Mouse (Mus musculus): Measurements from ENCODE around the gene Mdga1. TPM values are rescaled to one million over a fixed set of nuclear protein-coding genes. Genes with fewer than 3 reads are reported as not detected.
A peak's percentile ranks its signal among the peaks of the same experiment; 100 is the strongest.

The Mdga1 gene
- polyA plus RNA-seq, 1 experiment from 2014 or later: 1.9 TPM

GRCm38 (mm10) chr17:29824512-29825120 lies 145.3 kb downstream of the Mdga1 start:
- Histone ChIP-seq H3K9me3 (replicated peaks; ENCODE audit: control insufficient read depth, low read length) (no peaks in the 10 kb centered on the region), H3K27ac (ENCODE audit: low read length) (no peak overlapping the region), H3K4me1 (ENCODE audit: control insufficient read depth, low read depth, low read length) (peaks cover 10% of the 10 kb centered on the region), H3K4me3 (ENCODE audit: low read depth, low read length) (no peak overlapping the region), H3K9ac (ENCODE audit: low read depth, low read length) (no peak overlapping the region), H3K4me2 (ENCODE audit: low read depth, low read length) (no peak overlapping the region), H3K27me3 (ENCODE audit: control insufficient read depth, insufficient read depth, low read depth, low read length) (peaks cover 4% of the 10 kb centered on the region; the same call in 1 of the 2 replicates), H3K36me3 (ENCODE audit: control insufficient read depth, insufficient read depth) (no peaks in the 10 kb centered on the region)
- 0 out of 2 replicates have a peak, but pooled peaks have one; percentile 27 for ATAC-seq (ENCODE audit: low read depth)
- WGBS (ENCODE audit: insufficient replicate concordance): 59% methylated on average over 4 of the region's 4 CpGs

- H3K36me3 ChIP-seq (ENCODE audit: control insufficient read depth, insufficient read depth): no peaks in the 10 kb centered on the region
- H3K9me3 ChIP-seq (replicated peaks; ENCODE audit: control insufficient read depth, low read length): no peaks in the 10 kb centered on the region
- H3K27me3 ChIP-seq (ENCODE audit: control insufficient read depth, insufficient read depth, low read depth, low read length): peaks cover 4% of the 10 kb centered on the region; the same call in 1 of the 2 replicates
- H3K9ac ChIP-seq (ENCODE audit: low read depth, low read length): no peak overlapping the region
- H3K4me3 ChIP-seq (ENCODE audit: low read depth, low read length): no peak overlapping the region
- ATAC-seq (ENCODE audit: low read depth): no peak
- no peak overlapping the region for H3K27ac ChIP-seq (ENCODE audit: low read length)
- peaks cover 10% of the 10 kb centered on the region for H3K4me1 ChIP-seq (ENCODE audit: control insufficient read depth, low read depth, low read length)
- H3K4me2 ChIP-seq (ENCODE audit: low read depth, low read length): no peak overlapping the region
- 26% methylated on average over 5 of the region's 5 CpGs for WGBS (ENCODE audit: insufficient replicate concordance)
Observed at GRCm38 (mm10) chr17:29824208-29824509, 145.7 kb downstream of the Mdga1 start.

GRCm38 (mm10) chr17:29823439-29824207 lies 146.3 kb downstream of the Mdga1 start:
- Histone ChIP-seq H3K4me3 (ENCODE audit: low read depth, low read length) (no peak overlapping the region), H3K4me1 (ENCODE audit: control insufficient read depth, low read depth, low read length) (peaks cover 10% of the 10 kb centered on the region), H3K36me3 (ENCODE audit: control insufficient read depth, insufficient read depth) (no peaks in the 10 kb centered on the region), H3K9me3 (replicated peaks; ENCODE audit: control insufficient read depth, low read length) (no peaks in the 10 kb centered on the region), H3K9ac (ENCODE audit: low read depth, low read length) (no peak overlapping the region), H3K4me2 (ENCODE audit: low read depth, low read length) (no peak overlapping the region), H3K27ac (ENCODE audit: low read length) (no peak overlapping the region), H3K27me3 (ENCODE audit: control insufficient read depth, insufficient read depth, low read depth, low read length) (peaks cover 4% of the 10 kb centered on the region; the same call in 1 of the 2 replicates)
- 49% methylated on average over 14 of the region's 14 CpGs for WGBS (ENCODE audit: insufficient replicate concordance)
- no peak for ATAC-seq (ENCODE audit: low read depth)

GRCm38 (mm10) chr17:29819608-29820007 lies 150.3 kb downstream of the Mdga1 start:
- Histone ChIP-seq H3K4me3 (ENCODE audit: low read depth, low read length) (no peak overlapping the region), H3K27ac (ENCODE audit: low read length) (no peak overlapping the region), H3K9ac (ENCODE audit: low read depth, low read length) (no peak overlapping the region), H3K9me3 (replicated peaks; ENCODE audit: control insufficient read depth, low read length) (no peaks in the 10 kb centered on the region), H3K36me3 (ENCODE audit: control insufficient read depth, insufficient read depth) (no peaks in the 10 kb centered on the region), H3K27me3 (ENCODE audit: control insufficient read depth, insufficient read depth, low read depth, low read length) (peaks cover 4% of the 10 kb centered on the region; the same call in 1 of the 2 replicates), H3K4me1 (ENCODE audit: control insufficient read depth, low read depth, low read length) (no peaks in the 10 kb centered on the region), H3K4me2 (ENCODE audit: low read depth, low read length) (no peak overlapping the region)
- no peak for ATAC-seq (ENCODE audit: low read depth)
- WGBS (ENCODE audit: insufficient replicate concordance): 80% methylated on average over 3 of the region's 3 CpGs

- no peak overlapping the region for H3K4me3 ChIP-seq (ENCODE audit: low read depth, low read length)
- no peak for ATAC-seq (ENCODE audit: low read depth)
- no peak overlapping the region for H3K9ac ChIP-seq (ENCODE audit: low read depth, low read length)
- WGBS (ENCODE audit: insufficient replicate concordance): 67% methylated on average over 7 of the region's 7 CpGs
- H3K36me3 ChIP-seq (ENCODE audit: control insufficient read depth, insufficient read depth): no peaks in the 10 kb centered on the region
- H3K27me3 ChIP-seq (ENCODE audit: control insufficient read depth, insufficient read depth, low read depth, low read length): peaks cover 4% of the 10 kb centered on the region; the same call in 1 of the 2 replicates
- H3K4me2 ChIP-seq (ENCODE audit: low read depth, low read length): no peak overlapping the region
- no peaks in the 10 kb centered on the region for H3K9me3 ChIP-seq (replicated peaks; ENCODE audit: control insufficient read depth, low read length)
- no peaks in the 10 kb centered on the region; the same call in 1 of the 2 replicates for H3K4me1 ChIP-seq (ENCODE audit: control insufficient read depth, low read depth, low read length)
- no peak overlapping the region for H3K27ac ChIP-seq (ENCODE audit: low read length)
Observed at GRCm38 (mm10) chr17:29818989-29819388, 150.9 kb downstream of the Mdga1 start.

GRCm38 (mm10) chr17:29818264-29818945 lies 151.5 kb downstream of the Mdga1 start:
- ATAC-seq (ENCODE audit: low read depth): no peak
- no peak overlapping the region for H3K9ac ChIP-seq (ENCODE audit: low read depth, low read length)
- peaks cover 4% of the 10 kb centered on the region; the same call in 1 of the 2 replicates for H3K27me3 ChIP-seq (ENCODE audit: control insufficient read depth, insufficient read depth, low read depth, low read length)
- 61% methylated on average over 11 of the region's 11 CpGs for WGBS (ENCODE audit: insufficient replicate concordance)
- H3K27ac ChIP-seq (ENCODE audit: low read length): no peak overlapping the region
- no peak overlapping the region for H3K4me3 ChIP-seq (ENCODE audit: low read depth, low read length)
- H3K36me3 ChIP-seq (ENCODE audit: control insufficient read depth, insufficient read depth): no peaks in the 10 kb centered on the region
- H3K4me1 ChIP-seq (ENCODE audit: control insufficient read depth, low read depth, low read length): peaks cover 4% of the 10 kb centered on the region
- H3K4me2 ChIP-seq (ENCODE audit: low read depth, low read length): no peak overlapping the region
- no peaks in the 10 kb centered on the region for H3K9me3 ChIP-seq (replicated peaks; ENCODE audit: control insufficient read depth, low read length)

GRCm38 (mm10) chr17:29814758-29815157 lies 155.1 kb downstream of the Mdga1 start:
- no peak for ATAC-seq (ENCODE audit: low read depth)
- Histone ChIP-seq H3K9ac (ENCODE audit: low read depth, low read length) (no peak overlapping the region), H3K36me3 (ENCODE audit: control insufficient read depth, insufficient read depth) (no peaks in the 10 kb centered on the region), H3K27ac (ENCODE audit: low read length) (no peak overlapping the region), H3K9me3 (replicated peaks; ENCODE audit: control insufficient read depth, low read length) (no peaks in the 10 kb centered on the region), H3K27me3 (ENCODE audit: control insufficient read depth, insufficient read depth, low read depth, low read length) (no peaks in the 10 kb centered on the region), H3K4me3 (ENCODE audit: low read depth, low read length) (no peak overlapping the region), H3K4me2 (ENCODE audit: low read depth, low read length) (no peak overlapping the region), H3K4me1 (ENCODE audit: control insufficient read depth, low read depth, low read length) (peaks cover 7% of the 10 kb centered on the region)
- 61% methylated on average over 6 of the region's 6 CpGs for WGBS (ENCODE audit: insufficient replicate concordance)

GRCm38 (mm10) chr17:29813328-29813727 lies 156.6 kb downstream of the Mdga1 start:
- no peaks in the 10 kb centered on the region for H3K27me3 ChIP-seq (ENCODE audit: control insufficient read depth, insufficient read depth, low read depth, low read length)
- no peak for ATAC-seq (ENCODE audit: low read depth)
- no peak overlapping the region for H3K9ac ChIP-seq (ENCODE audit: low read depth, low read length)
- 17% methylated on average over 4 of the region's 4 CpGs for WGBS (ENCODE audit: insufficient replicate concordance)
- no peaks in the 10 kb centered on the region for H3K36me3 ChIP-seq (ENCODE audit: control insufficient read depth, insufficient read depth)
- no peaks in the 10 kb centered on the region for H3K9me3 ChIP-seq (replicated peaks; ENCODE audit: control insufficient read depth, low read length)
- H3K4me2 ChIP-seq (ENCODE audit: low read depth, low read length): no peak overlapping the region
- no peak overlapping the region for H3K4me3 ChIP-seq (ENCODE audit: low read depth, low read length)
- H3K27ac ChIP-seq (ENCODE audit: low read length): no peak overlapping the region
- H3K4me1 ChIP-seq (ENCODE audit: control insufficient read depth, low read depth, low read length): peaks cover 7% of the 10 kb centered on the region

GRCm38 (mm10) chr17:29803545-29803944 lies 166.3 kb downstream of the Mdga1 start:
- H3K27ac ChIP-seq (ENCODE audit: low read length): no peak overlapping the region
- no peaks in the 10 kb centered on the region for H3K36me3 ChIP-seq (ENCODE audit: control insufficient read depth, insufficient read depth)
- H3K9ac ChIP-seq (ENCODE audit: low read depth, low read length): no peak overlapping the region
- H3K27me3 ChIP-seq (ENCODE audit: control insufficient read depth, insufficient read depth, low read depth, low read length): no peaks in the 10 kb centered on the region
- H3K4me3 ChIP-seq (ENCODE audit: low read depth, low read length): no peak overlapping the region
- 54% methylated on average over 3 of the region's 3 CpGs for whole genome bisulfite sequencing (ENCODE audit: insufficient replicate concordance)
- no peaks in the 10 kb centered on the region for H3K4me1 ChIP-seq (ENCODE audit: control insufficient read depth, low read depth, low read length)
- H3K4me2 ChIP-seq (ENCODE audit: low read depth, low read length): no peak overlapping the region
- ATAC-seq (ENCODE audit: low read depth): no peak
- H3K9me3 ChIP-seq (replicated peaks; ENCODE audit: control insufficient read depth, low read length): no peaks in the 10 kb centered on the region
